Comparison of ENCODE assay signal across 7 mouse cellular contexts in the genomic region with DNA sequence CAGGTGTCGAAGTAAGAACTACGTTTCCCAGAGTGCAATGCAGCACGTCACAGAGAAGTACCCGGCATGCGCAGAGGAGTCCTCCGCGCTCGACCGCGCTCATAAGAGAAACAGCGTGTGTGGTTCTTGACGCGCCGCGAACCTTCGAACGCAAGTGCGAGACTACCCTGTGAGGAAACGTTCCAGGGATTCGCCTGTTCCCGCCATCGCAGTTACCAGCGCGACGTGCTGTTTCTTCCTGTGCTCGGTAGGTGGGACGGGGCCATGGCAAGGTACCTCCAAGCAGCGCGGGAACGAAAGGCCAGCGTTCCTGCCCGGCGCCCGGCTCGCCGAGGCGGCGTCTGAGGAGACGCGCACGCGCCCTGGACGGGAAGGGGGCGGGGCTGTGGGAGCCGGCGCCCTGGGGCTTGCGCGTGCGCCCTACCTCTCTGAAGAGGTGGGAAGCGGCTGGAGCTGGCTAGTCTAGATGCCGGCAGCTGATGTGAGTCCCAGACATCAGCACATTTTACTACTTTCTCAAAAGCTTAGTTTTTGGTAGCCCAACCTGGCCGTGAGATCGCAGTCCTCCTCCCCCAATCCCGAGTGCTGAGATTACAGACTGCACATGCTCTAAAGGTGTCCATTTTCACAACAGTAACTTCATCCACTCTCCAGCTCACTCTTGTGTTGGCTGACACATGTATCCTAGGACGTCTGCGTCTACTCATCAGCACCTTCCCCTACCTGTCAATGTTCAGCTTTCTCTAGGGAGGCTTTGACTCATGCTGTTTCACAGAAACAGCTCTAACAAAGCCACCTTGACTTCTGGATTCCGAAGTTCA. TPM values are rescaled to one million over a fixed set of nuclear protein-coding genes. Genes with fewer than 3 reads are reported as not detected.
DNase-seq lines count a peak whose midpoint lies in the region; ATAC-seq and TF ChIP-seq lines count a peak whose summit lies in the region.

Gene Sgf29, plus strand, starts transcription at position 79 of the 821 bp plus-strand sequence.

- no peak for TF ChIP-seq CTCF in kidney, adult 2 months (conservative IDR thresholded peaks at IDR 0.05; ENCODE audit: insufficient read depth, insufficient read length, low read depth, low read length)
- TF ChIP-seq CTCF in spleen, adult 2 months (IDR thresholded peaks at IDR 0.05; ENCODE audit: extremely low read depth, insufficient read depth, insufficient read length, insufficient replicate concordance), result no peak

- 2% methylated on average over 57 of the region's 57 CpGs for WGBS in embryonic facial prominence, embryonic 12.5 days
- 1% methylated on average over 57 of the region's 57 CpGs for WGBS in kidney, adult 2 months
- WGBS in limb, embryonic 12.5 days, result 1% methylated on average over 57 of the region's 57 CpGs
- WGBS in midbrain, embryonic 15.5 days, result 1% methylated on average over 57 of the region's 57 CpGs
- under 1% methylated on average over 57 of the region's 57 CpGs for whole genome bisulfite sequencing in spleen, adult 2 months

- no peaks in the 10 kb centered on the region for H3K9me3 ChIP-seq in embryonic facial prominence, embryonic 12.5 days
- no peaks in the 10 kb centered on the region for H3K9me3 ChIP-seq in limb, embryonic 12.5 days
- no peaks in the 10 kb centered on the region for H3K9me3 ChIP-seq in midbrain, embryonic 15.5 days

- peak; percentile 97 for DNase-seq in adrenal gland, postnatal 25 days
- peak; percentile 96 for DNase-seq in heart, adult 18-20 months
- peak; percentile 96 for DNase-seq in kidney, adult 2 months
- DNase-seq in spleen, adult 2 months (ENCODE audit: low read depth in 1 of 2, low spot score in 2 of 2), result peak; percentile 92

- no peaks in the 10 kb centered on the region for H3K36me3 ChIP-seq in embryonic facial prominence, embryonic 12.5 days
- H3K36me3 ChIP-seq in kidney, adult 2 months (ENCODE audit: control insufficient read depth, insufficient read depth, low read length), result no peaks in the 10 kb centered on the region
- no peaks in the 10 kb centered on the region for H3K36me3 ChIP-seq in limb, embryonic 12.5 days
- H3K36me3 ChIP-seq in midbrain, embryonic 15.5 days (replicated peaks), result no peaks in the 10 kb centered on the region
- H3K36me3 ChIP-seq in spleen, adult 2 months (ENCODE audit: control insufficient read depth, insufficient read depth, low read length), result no peaks in the 10 kb centered on the region

- peak within 1 kb of the TSS; percentile 94 for H3K27ac ChIP-seq in embryonic facial prominence, embryonic 12.5 days
- H3K27ac ChIP-seq in kidney, adult 2 months (ENCODE audit: insufficient read depth, low read depth, low read length), result peak within 1 kb of the TSS; percentile 98
- peak within 1 kb of the TSS; percentile 86 for H3K27ac ChIP-seq in limb, embryonic 12.5 days
- peak within 1 kb of the TSS; percentile 95 for H3K27ac ChIP-seq in midbrain, embryonic 15.5 days
- H3K27ac ChIP-seq in spleen, adult 2 months (ENCODE audit: insufficient read depth, low read length), result peak within 1 kb of the TSS; percentile 97

- peak within 1 kb of the TSS; percentile 80 for H3K4me2 ChIP-seq in embryonic facial prominence, embryonic 12.5 days (replicated peaks)
- peak within 1 kb of the TSS; percentile 74 for H3K4me2 ChIP-seq in limb, embryonic 12.5 days
- H3K4me2 ChIP-seq in midbrain, embryonic 15.5 days, result peak within 1 kb of the TSS; percentile 58

- H3K4me1 ChIP-seq in embryonic facial prominence, embryonic 12.5 days, result peaks cover 12% of the 10 kb centered on the region
- H3K4me1 ChIP-seq in kidney, adult 2 months (ENCODE audit: control insufficient read depth, insufficient read depth, low read length), result no peaks in the 10 kb centered on the region; the same call in 1 of the 2 replicates
- H3K4me1 ChIP-seq in limb, embryonic 12.5 days (replicated peaks), result 0 out of 2 replicates have a peak, but pooled peaks cover 10% of the 10 kb centered on the region
- H3K4me1 ChIP-seq in midbrain, embryonic 15.5 days, result peaks cover 15% of the 10 kb centered on the region
- no peaks in the 10 kb centered on the region; the same call in 1 of the 2 replicates for H3K4me1 ChIP-seq in spleen, adult 2 months (ENCODE audit: control insufficient read depth, insufficient read depth, insufficient read length)

- ATAC-seq in embryonic facial prominence, embryonic 12.5 days (ENCODE audit: insufficient number of reproducible peaks, insufficient read depth, low FRiP score, low TSS enrichment), result peak; percentile 95
- ATAC-seq in limb, embryonic 12.5 days (ENCODE audit: insufficient number of reproducible peaks, insufficient read depth, low FRiP score, low TSS enrichment, low read depth), result peak; percentile 98
- peak; percentile 98 for ATAC-seq in midbrain, embryonic 15.5 days (replicated peaks)

- peak within 1 kb of the TSS; percentile 51 for H3K4me3 ChIP-seq in embryonic facial prominence, embryonic 12.5 days
- H3K4me3 ChIP-seq in kidney, adult 2 months (ENCODE audit: insufficient read depth, low read depth, low read length), result peak within 1 kb of the TSS; percentile 77
- peak within 1 kb of the TSS; percentile 56 for H3K4me3 ChIP-seq in limb, embryonic 12.5 days (replicated peaks)
- peak within 1 kb of the TSS; percentile 64 for H3K4me3 ChIP-seq in midbrain, embryonic 15.5 days
- H3K4me3 ChIP-seq in spleen, adult 2 months (ENCODE audit: extremely low read depth, insufficient read depth, insufficient read length), result peak within 1 kb of the TSS; percentile 92

- H3K27me3 ChIP-seq in embryonic facial prominence, embryonic 12.5 days, result no peaks in the 10 kb centered on the region
- no peaks in the 10 kb centered on the region for H3K27me3 ChIP-seq in kidney, adult 2 months (replicated peaks; ENCODE audit: control insufficient read depth, insufficient read depth, low read length)
- H3K27me3 ChIP-seq in limb, embryonic 12.5 days, result no peaks in the 10 kb centered on the region
- H3K27me3 ChIP-seq in midbrain, embryonic 15.5 days (replicated peaks), result no peaks in the 10 kb centered on the region
- no peaks in the 10 kb centered on the region for H3K27me3 ChIP-seq in spleen, adult 2 months (ENCODE audit: control insufficient read depth, insufficient read depth, low read length)

- peak; percentile 91 for TF ChIP-seq POLR2A in kidney, adult 2 months (IDR thresholded peaks at IDR 0.05; ENCODE audit: low read depth, low read length)
- peak; percentile 97 for TF ChIP-seq POLR2A in spleen, adult 2 months (IDR thresholded peaks at IDR 0.05; ENCODE audit: low read depth, low read length)

- H3K9ac ChIP-seq in embryonic facial prominence, embryonic 12.5 days, result peak within 1 kb of the TSS; percentile 71
- H3K9ac ChIP-seq in limb, embryonic 12.5 days (replicated peaks), result peak within 1 kb of the TSS; percentile 57
- H3K9ac ChIP-seq in midbrain, embryonic 15.5 days, result peak within 1 kb of the TSS; percentile 71

RNA-seq across cellular contexts. Expression of gene Sgf29, which starts in this region (rescaled TPM):
- total RNA-seq in adrenal gland, postnatal 25 days (2021), result 37.5 and 41.1 TPM in 2 replicates
- polyA plus RNA-seq in embryonic facial prominence, embryonic 12.5 days (2016; fragmentation: Nextera tagmentation; extraction: Ambion mirVana), result 43.6 and 48.2 TPM in 2 replicates
- total RNA-seq in heart, adult 18-20 months (2021), result 10 to 100 TPM; 24.8 to 26.5 TPM
- 28.1 and 34.7 TPM in 2 replicates for polyA plus RNA-seq in kidney, adult 2 months (2012; rRNA removed)
- polyA plus RNA-seq in limb, embryonic 12.5 days (2016; fragmentation: Nextera tagmentation; extraction: Ambion mirVana), result 47.7 and 49.1 TPM in 2 replicates
- polyA plus RNA-seq in midbrain, embryonic 15.5 days (2015; fragmentation: Nextera tagmentation; extraction: Ambion mirVana), result 62.3 and 72.4 TPM in 2 replicates
- 31.4 and 32.3 TPM in 2 replicates for polyA plus RNA-seq in spleen, adult 2 months (2012; rRNA removed)

Comparison
In these comparisons a context has a peak if more than half of its experiments do, and no peak if none do; other contexts are left out.
1. Peak in every context shown above with its lines: DNase-seq, ATAC-seq, H3K4me3 ChIP-seq and H3K27ac ChIP-seq.